Mouse (Mus musculus) liver, embryonic 13.5 days (tissue): Measurements from ENCODE around the gene Nck2. TPM values are rescaled to one million over a fixed set of nuclear protein-coding genes. Genes with fewer than 3 reads are reported as not detected.

Source experiments
- ATAC-seq: fragments of 200-750 bp; cut with Nextera tagmentation; 2 replicates; pipeline ENCODE4 v1.8.0; 2017; ENCODE audit warnings: low read depth, mild to moderate bottlenecking, moderate number of reproducible peaks, moderate library complexity
- DNase-seq: peaks from one replicate; pipeline ENCODE4 v3.0.0; 2022
- H3K27ac ChIP-seq: fragments of 300-500 bp; sonication (generic); 2 replicates; pipeline ENCODE4 v1.5.1; 2015; ENCODE audit warnings: moderate library complexity, mild to moderate bottlenecking, inconsistent platforms
- H3K27me3 ChIP-seq: fragments of 300-500 bp; sonication (generic); 2 replicates; pipeline ENCODE4 v1.6.1; 2015; ENCODE audit warnings: mild to moderate bottlenecking, inconsistent platforms
- H3K36me3 ChIP-seq: fragments of 300-500 bp; sonication (generic); 2 replicates; pipeline ENCODE4 v1.6.1; 2015; ENCODE audit warnings: mild to moderate bottlenecking, inconsistent platforms
- H3K4me1 ChIP-seq: fragments of 300-500 bp; sonication (generic); replicated peaks from 2 replicates; pipeline ENCODE4 v1.6.1; 2015; ENCODE audit warnings: inconsistent platforms
- H3K4me2 ChIP-seq: fragments of 300-500 bp; sonication (generic); 2 replicates; pipeline ENCODE4 v1.6.1; 2015; ENCODE audit warnings: inconsistent platforms, mild to moderate bottlenecking, moderate library complexity
- H3K4me3 ChIP-seq: fragments of 300-500 bp; sonication (generic); replicated peaks from 2 replicates; pipeline ENCODE4 v1.5.1; 2015; ENCODE audit warnings: mild to moderate bottlenecking, inconsistent platforms
- H3K9ac ChIP-seq: fragments of 300-500 bp; sonication (generic); 2 replicates; pipeline ENCODE4 v1.6.1; 2015; ENCODE audit warnings: mild to moderate bottlenecking, inconsistent platforms
- H3K9me3 ChIP-seq: fragments of 300-500 bp; sonication (generic); replicated peaks from 2 replicates; pipeline ENCODE4 v1.6.1; 2016; ENCODE audit warnings: inconsistent platforms
- WGBS: fragments of 180-500 bp; shearing (Covaris S2); methylation state at CpG from one replicate; pipeline ENCODE4 v1.1.7; 2015; ENCODE audit not compliant: insufficient replicate concordance; 5-methylcytosine and 5-hydroxymethylcytosine counted together
- polyA plus RNA-seq: library from polyadenylated mRNA; unstranded; fragments of >200 nt; fragmentation: Nextera tagmentation; extraction: Ambion mirVana; gene quantifications from 2 replicates; pipeline ENCODE4 v1.2.1, GENCODE M21; 2015

The Nck2 gene
- polyA plus RNA-seq, 1 experiment from 2014 or later: 10.5 TPM

DNA sequence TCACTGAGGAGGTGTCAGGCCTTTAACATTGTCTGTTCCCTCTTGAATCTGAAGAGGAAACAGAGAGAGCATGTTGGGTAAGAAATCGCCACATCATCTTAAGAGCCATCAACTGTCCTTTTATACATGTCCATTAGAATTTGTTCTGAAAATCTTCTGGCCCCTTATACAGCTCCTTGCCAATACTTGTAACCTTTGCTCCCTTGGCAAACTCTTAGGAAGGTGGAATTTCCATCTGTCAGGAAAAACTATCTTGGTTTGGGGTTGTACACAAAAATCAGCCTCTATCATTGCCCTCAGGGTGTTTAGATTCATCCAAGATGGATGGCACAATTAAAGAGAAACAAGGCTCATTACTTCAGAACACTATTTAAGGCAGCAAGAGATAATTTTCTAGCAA, 5.1 kb upstream of the Nck2 start:
- no peak for DNase-seq
- ATAC-seq: no peak
- no peak overlapping the region for H3K4me3 ChIP-seq
- H3K36me3 ChIP-seq: no peaks in the 10 kb centered on the region
- H3K27me3 ChIP-seq: no peaks in the 10 kb centered on the region
- no peaks in the 10 kb centered on the region for H3K9me3 ChIP-seq
- H3K9ac ChIP-seq: no peak overlapping the region
- H3K27ac ChIP-seq: no peak overlapping the region
- peaks cover 12% of the 10 kb centered on the region for H3K4me1 ChIP-seq
- no peak overlapping the region for H3K4me2 ChIP-seq
- WGBS: 60% methylated on average over 1 of the region's 1 CpGs

- Histone ChIP-seq H3K4me1 (peaks cover 28% of the 10 kb centered on the region), H3K9me3 (no peaks in the 10 kb centered on the region), H3K4me3 (no peak overlapping the region), H3K27me3 (no peaks in the 10 kb centered on the region), H3K36me3 (no peaks in the 10 kb centered on the region), H3K9ac (no peak overlapping the region), H3K4me2 (no peak overlapping the region), H3K27ac (no peak overlapping the region)
- DNase-seq: no peak
- 77% methylated on average over 2 of the region's 2 CpGs for WGBS
- no peak for ATAC-seq
These were observed 1.8 kb upstream of the Nck2 start for GRCm38 (mm10) chr1:43442568-43442967.

- Histone ChIP-seq H3K9me3 (no peaks in the 10 kb centered on the region), H3K9ac (peak overlapping the region; percentile 93), H3K4me2 (peak overlapping the region; percentile 86), H3K27me3 (no peaks in the 10 kb centered on the region), H3K27ac (peak overlapping the region; percentile 83), H3K4me1 (peaks cover 54% of the 10 kb centered on the region), H3K4me3 (peak overlapping the region; percentile 92), H3K36me3 (no peaks in the 10 kb centered on the region)
- under 1% methylated on average over 68 of the region's 86 CpGs for WGBS
- ATAC-seq: peak; percentile 89
- peak; percentile 62 for DNase-seq
These were observed 1.1 kb downstream of the Nck2 start for GRCm38 (mm10) chr1:43445170-43446088.

- Histone ChIP-seq H3K4me3 (peak overlapping the region; percentile 92), H3K4me2 (peak overlapping the region; percentile 86), H3K27ac (peak overlapping the region; percentile 83), H3K9me3 (no peaks in the 10 kb centered on the region), H3K27me3 (no peaks in the 10 kb centered on the region), H3K4me1 (peaks cover 61% of the 10 kb centered on the region), H3K9ac (peak overlapping the region; percentile 93), H3K36me3 (0 out of 2 replicates have a peak, but pooled peaks cover 3% of the 10 kb centered on the region)
- DNase-seq: peak; percentile 59
- 0% methylated on average over 44 of the region's 44 CpGs for WGBS
- peak; percentile 74 for ATAC-seq
These were observed 1.7 kb downstream of the Nck2 start for GRCm38 (mm10) chr1:43446089-43446533.

GRCm38 (mm10) chr1:43446731-43447601, 2.6 kb downstream of the Nck2 start:
- no peak for ATAC-seq

DNA sequence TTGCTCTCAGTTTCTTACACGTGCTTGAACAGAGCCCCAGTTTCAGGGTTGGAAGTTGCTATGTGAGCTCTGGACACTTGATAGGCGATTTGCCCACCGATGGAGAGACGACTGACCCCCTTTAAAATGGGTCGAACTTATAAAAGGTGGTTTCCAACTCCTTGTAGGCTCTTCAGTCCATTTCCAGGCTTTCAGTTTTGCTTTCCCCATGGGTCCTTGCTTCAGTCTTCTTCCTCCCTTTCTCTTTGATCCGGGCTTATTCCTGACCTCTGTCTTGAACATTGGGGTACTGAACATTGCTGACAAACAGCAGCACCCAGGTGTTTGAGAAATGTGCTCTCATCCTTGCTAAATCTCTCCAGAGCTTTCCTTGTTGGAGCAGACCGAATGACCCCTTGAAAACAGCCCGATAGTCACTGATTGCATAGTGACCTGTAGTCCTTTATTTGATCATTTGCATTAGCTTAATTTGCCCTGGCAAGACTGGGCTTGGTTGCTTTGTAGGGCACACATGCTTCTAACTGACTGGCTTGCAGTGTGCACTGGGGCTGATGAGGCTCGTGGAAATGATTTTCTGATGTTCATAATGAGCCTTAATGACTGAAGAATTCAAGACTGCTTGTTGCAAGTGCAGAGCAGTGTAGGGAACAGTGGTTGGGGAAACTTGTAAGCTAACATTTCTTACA, 3.4 kb downstream of the Nck2 start:
- Histone ChIP-seq H3K36me3 (0 out of 2 replicates have a peak, but pooled peaks cover 3% of the 10 kb centered on the region), H3K27me3 (no peaks in the 10 kb centered on the region), H3K9ac (no peak overlapping the region), H3K27ac (no peak overlapping the region), H3K9me3 (no peaks in the 10 kb centered on the region), H3K4me1 (peaks cover 72% of the 10 kb centered on the region), H3K4me2 (peak overlapping the region; percentile 86), H3K4me3 (peak overlapping the region; percentile 92)
- 55% methylated on average over 9 of the region's 9 CpGs for WGBS
- no peak for ATAC-seq
- no peak for DNase-seq

More at GRCm38 (mm10) chr1:43446731-43447601, 2.6 kb downstream of the Nck2 start:
- H3K27me3 ChIP-seq: no peaks in the 10 kb centered on the region
- no peaks in the 10 kb centered on the region for H3K9me3 ChIP-seq
- 0 out of 2 replicates have a peak, but pooled peaks cover 3% of the 10 kb centered on the region for H3K36me3 ChIP-seq
- H3K27ac ChIP-seq: peak overlapping the region; percentile 83
- WGBS: 10% methylated on average over 16 of the region's 16 CpGs
- peaks cover 67% of the 10 kb centered on the region for H3K4me1 ChIP-seq
- peak overlapping the region; percentile 86 for H3K4me2 ChIP-seq
- H3K9ac ChIP-seq: peak overlapping the region; percentile 93
- H3K4me3 ChIP-seq: peak overlapping the region; percentile 92
- peak; percentile 52 for DNase-seq

DNA sequence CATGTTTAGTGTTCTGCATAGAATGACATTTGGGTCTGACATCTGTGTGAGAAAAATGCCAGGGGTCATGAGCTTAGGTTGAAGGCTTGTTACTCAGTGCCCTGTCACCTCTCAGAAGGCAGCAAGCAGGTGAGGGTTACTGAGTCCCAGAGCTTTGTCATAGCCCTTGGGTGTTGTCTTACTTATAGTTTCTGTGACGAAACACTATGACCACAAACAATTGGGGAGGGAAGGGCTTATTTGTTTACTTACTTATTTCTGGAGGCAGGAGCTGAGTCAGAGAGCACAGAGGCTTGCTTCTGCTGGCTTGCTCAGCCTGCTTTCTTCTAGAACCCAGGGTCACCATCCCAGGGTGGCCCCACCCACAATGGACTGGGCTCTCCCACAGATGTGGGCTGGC, 6.4 kb downstream of the Nck2 start:
- Histone ChIP-seq H3K9me3 (no peaks in the 10 kb centered on the region), H3K4me3 (no peak overlapping the region), H3K27me3 (no peaks in the 10 kb centered on the region), H3K27ac (peak overlapping the region; percentile 9; the same call in 1 of the 2 replicates), H3K4me1 (peaks cover 84% of the 10 kb centered on the region), H3K4me2 (no peak overlapping the region), H3K9ac (no peak overlapping the region), H3K36me3 (0 out of 2 replicates have a peak, but pooled peaks cover 3% of the 10 kb centered on the region)
- DNase-seq: no peak
- no peak for ATAC-seq
- 49% methylated on average over 1 of the region's 1 CpGs for WGBS

- no peak overlapping the region for H3K27ac ChIP-seq
- peaks cover 91% of the 10 kb centered on the region for H3K4me1 ChIP-seq
- DNase-seq (no peak), ATAC-seq (no peak)
- no peak overlapping the region for H3K4me3 ChIP-seq
- H3K9me3 ChIP-seq: no peaks in the 10 kb centered on the region
- H3K27me3 ChIP-seq: no peaks in the 10 kb centered on the region
- no peak overlapping the region for H3K9ac ChIP-seq
- 0 out of 2 replicates have a peak, but pooled peaks cover 3% of the 10 kb centered on the region for H3K36me3 ChIP-seq
- WGBS: 89% methylated on average over 3 of the region's 3 CpGs
- no peak overlapping the region for H3K4me2 ChIP-seq
These were observed 9.3 kb downstream of the Nck2 start for GRCm38 (mm10) chr1:43453683-43454082.

GRCm38 (mm10) chr1:43454741-43455140, 10.4 kb downstream of the Nck2 start:
- peak overlapping the region; percentile 11; the same call in 1 of the 2 replicates for H3K4me2 ChIP-seq
- H3K36me3 ChIP-seq: 0 out of 2 replicates have a peak, but pooled peaks cover 3% of the 10 kb centered on the region
- DNase-seq (no peak), ATAC-seq (no peak)
- no peak overlapping the region for H3K4me3 ChIP-seq
- H3K9me3 ChIP-seq: no peaks in the 10 kb centered on the region
- peaks cover 87% of the 10 kb centered on the region for H3K4me1 ChIP-seq
- WGBS: 80% methylated on average over 8 of the region's 8 CpGs
- H3K27me3 ChIP-seq: no peaks in the 10 kb centered on the region
- H3K9ac ChIP-seq: peak overlapping the region; percentile 4; the same call in 1 of the 2 replicates
- peak overlapping the region; percentile 37 for H3K27ac ChIP-seq

DNA sequence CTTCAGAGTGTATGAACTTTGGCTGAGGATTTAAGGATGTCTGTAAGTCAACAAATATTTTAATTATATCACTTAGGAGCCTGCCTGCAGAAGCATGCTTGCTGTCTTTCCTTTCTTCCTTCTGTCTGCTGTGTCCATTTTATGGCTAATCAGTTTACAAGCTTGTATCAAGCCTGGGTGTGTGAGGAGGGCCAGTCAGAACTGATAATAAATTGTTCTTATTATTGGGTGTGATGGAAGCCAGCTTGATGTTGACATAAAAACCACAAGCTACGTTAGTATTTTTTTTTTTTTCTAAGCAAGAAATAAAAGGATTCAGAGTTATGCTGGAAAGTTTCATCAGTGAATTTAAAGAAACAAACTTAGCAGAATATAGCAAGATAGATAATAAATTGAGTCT, 10.8 kb downstream of the Nck2 start:
- peak overlapping the region; percentile 11; the same call in 1 of the 2 replicates for H3K4me2 ChIP-seq
- WGBS: 6% methylated on average over 1 of the region's 1 CpGs
- peaks cover 86% of the 10 kb centered on the region for H3K4me1 ChIP-seq

More for the DNA sequence above, 10.8 kb downstream of the Nck2 start:
- Histone ChIP-seq H3K27me3 (no peaks in the 10 kb centered on the region), H3K36me3 (0 out of 2 replicates have a peak, but pooled peaks cover 3% of the 10 kb centered on the region), H3K9ac (peak overlapping the region; percentile 4; the same call in 1 of the 2 replicates), H3K4me3 (no peak overlapping the region), H3K27ac (peak overlapping the region; percentile 37; the same call in 1 of the 2 replicates), H3K9me3 (no peaks in the 10 kb centered on the region)
- no peak; the same call in 1 of the 2 replicates for ATAC-seq
- DNase-seq: no peak
